Mouse (Mus musculus): Measurements from ENCODE around the gene Fbxw8. TPM values are rescaled to one million over a fixed set of nuclear protein-coding genes. Genes with fewer than 3 reads are reported as not detected.

The Fbxw8 gene
- total RNA-seq, 2 experiments from 2014 or later, result 2.9 to 4.4 TPM

DNA sequence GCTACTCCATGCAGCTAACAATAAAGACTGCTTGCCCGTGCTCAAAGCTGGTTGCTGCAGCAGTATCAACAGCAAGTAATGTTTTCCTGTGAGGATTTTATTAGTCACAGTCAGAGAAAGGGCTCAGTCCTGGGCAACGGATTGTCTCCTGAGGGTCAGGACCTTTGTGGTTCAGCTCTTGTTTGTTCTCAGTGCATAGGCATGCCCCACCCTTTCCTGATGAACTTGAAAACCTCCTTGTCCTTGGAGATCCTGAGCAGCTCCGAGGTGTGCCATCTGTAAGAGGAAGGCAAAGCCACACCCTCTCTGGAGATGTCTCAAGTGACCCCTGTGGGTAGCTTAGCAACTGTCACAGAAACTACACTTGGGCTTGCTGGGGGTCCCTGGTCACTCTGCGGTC is 5.4 kb upstream of the Fbxw8 start:
- no peak for ATAC-seq (replicated peaks; ENCODE audit: low FRiP score, poor library complexity, severe bottlenecking)

DNA sequence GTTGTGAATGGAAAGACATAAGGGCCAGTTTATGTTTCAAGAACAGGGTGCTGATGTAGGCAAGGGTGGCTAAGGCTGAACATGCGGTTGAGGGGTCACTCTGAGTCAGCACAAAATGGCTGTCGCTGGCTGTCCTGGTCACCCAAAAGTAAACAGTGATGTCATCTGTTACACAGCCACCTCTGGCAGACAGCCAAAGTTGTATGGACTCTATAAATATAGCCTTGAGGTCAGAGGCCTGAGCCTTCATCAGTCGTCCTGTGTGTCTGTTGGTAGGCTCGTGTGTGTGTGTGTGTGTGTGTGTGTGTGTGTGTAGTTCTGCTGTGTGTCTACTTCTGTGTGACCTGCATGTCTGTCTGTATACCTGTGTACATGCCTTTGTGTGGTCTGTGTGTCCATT is 1.7 kb upstream of the Fbxw8 start:
- ATAC-seq (replicated peaks; ENCODE audit: low FRiP score, poor library complexity, severe bottlenecking), result no peak

GRCm38 (mm10) chr5:118155565-118155947 is 292 bp upstream of the Fbxw8 start:
- ATAC-seq (replicated peaks; ENCODE audit: low FRiP score, poor library complexity, severe bottlenecking), result no peak

- ATAC-seq (replicated peaks; ENCODE audit: low FRiP score, poor library complexity, severe bottlenecking), result no peak
Measured at GRCm38 (mm10) chr5:118149711-118150110, 5.6 kb downstream of the Fbxw8 start.

DNA sequence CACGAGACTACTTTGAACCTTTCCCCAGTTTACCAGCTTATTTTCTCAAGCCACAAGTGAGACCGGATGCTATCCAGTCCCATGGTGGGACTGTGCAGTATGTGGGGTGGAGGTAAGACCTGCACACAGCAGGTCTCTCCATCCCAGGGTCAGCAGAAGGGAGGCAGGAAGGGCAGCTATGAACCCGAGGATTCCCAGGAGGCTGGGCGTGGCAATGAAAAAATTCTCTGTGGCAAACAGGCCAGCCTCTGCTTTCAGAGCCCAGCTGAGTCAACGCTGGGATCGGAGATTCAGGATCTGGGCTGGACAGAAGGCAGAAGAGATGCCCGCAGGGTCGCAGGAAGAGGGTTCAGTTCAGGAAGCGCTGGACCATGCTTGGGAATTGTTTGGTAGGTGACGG is 8.0 kb downstream of the Fbxw8 start:
- ATAC-seq (replicated peaks; ENCODE audit: low FRiP score, poor library complexity, severe bottlenecking), result no peak

DNA sequence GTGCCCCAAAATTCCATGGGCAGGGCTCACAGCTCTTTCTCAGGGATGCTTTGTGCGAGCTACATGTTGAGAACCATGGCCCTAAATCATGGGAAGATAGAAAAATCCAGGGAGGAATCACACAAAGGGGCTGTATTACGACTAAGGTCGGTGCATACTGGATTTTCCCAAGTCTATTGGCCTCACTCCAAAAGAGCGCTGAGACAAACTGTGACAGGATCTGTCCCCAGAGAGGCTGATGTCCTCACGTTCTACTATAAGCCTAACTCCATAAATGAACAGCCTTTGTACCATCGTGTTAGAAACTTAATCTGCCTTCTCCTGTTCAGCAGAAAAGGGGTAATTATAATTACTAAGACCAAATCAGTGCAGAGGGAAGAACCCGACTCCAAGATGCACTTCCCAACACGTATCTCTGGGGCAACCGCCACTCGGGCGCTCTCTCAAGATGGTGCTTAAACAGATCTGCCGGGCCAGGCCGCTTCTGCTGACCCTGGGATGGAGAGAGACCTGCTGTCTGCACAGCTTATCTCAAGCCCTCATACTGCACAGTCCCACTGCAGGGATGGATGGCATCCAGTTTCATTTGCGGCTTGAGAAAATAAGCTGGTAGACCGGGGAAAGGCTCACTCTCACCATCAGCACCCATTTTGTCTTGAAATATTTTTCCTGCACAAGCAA is 9.1 kb downstream of the Fbxw8 start:
- ATAC-seq (replicated peaks; ENCODE audit: low FRiP score, poor library complexity, severe bottlenecking), result no peak

- ATAC-seq (replicated peaks; ENCODE audit: low FRiP score, poor library complexity, severe bottlenecking), result no peak
Measured at GRCm38 (mm10) chr5:118145458-118145857, 9.8 kb downstream of the Fbxw8 start.

GRCm38 (mm10) chr5:118144770-118145169 is 10.5 kb downstream of the Fbxw8 start:
- no peak for ATAC-seq (replicated peaks; ENCODE audit: low FRiP score, poor library complexity, severe bottlenecking)

- no peak for ATAC-seq (replicated peaks; ENCODE audit: low FRiP score, poor library complexity, severe bottlenecking)
Measured at GRCm38 (mm10) chr5:118144327-118144726, 10.9 kb downstream of the Fbxw8 start.

GRCm38 (mm10) chr5:118143211-118144026 is 11.8 kb downstream of the Fbxw8 start:
- no peak for ATAC-seq (replicated peaks; ENCODE audit: low FRiP score, poor library complexity, severe bottlenecking)

GRCm38 (mm10) chr5:118142471-118142870 is 12.8 kb downstream of the Fbxw8 start:
- ATAC-seq (replicated peaks; ENCODE audit: low FRiP score, poor library complexity, severe bottlenecking), result no peak

- no peak for ATAC-seq (replicated peaks; ENCODE audit: low FRiP score, poor library complexity, severe bottlenecking)
Measured at GRCm38 (mm10) chr5:118139630-118140029, 15.6 kb downstream of the Fbxw8 start.

DNA sequence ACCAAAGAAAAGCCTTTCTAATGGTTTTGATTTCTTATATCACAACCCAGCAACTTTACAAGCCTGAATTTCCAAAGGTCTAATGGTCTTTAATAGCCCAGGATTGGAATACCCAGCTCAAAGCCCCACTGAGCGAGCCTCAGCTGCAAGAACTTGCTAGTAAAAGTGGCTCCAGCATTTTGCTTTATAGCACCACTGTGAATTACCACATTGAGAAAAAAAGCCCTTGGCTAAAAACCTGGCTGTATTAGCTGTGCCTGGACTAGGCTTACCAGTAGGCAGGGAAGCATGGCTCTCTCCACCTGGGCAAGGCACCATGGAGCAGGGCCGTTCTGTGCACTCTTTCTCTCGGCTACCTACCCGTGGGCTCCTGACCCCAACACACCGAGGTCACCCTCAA is 18.9 kb downstream of the Fbxw8 start:
- ATAC-seq (replicated peaks; ENCODE audit: low FRiP score, poor library complexity, severe bottlenecking), result no peak

GRCm38 (mm10) chr5:118128651-118129050 is 26.6 kb downstream of the Fbxw8 start:
- no peak for ATAC-seq (replicated peaks; ENCODE audit: low FRiP score, poor library complexity, severe bottlenecking)

DNA sequence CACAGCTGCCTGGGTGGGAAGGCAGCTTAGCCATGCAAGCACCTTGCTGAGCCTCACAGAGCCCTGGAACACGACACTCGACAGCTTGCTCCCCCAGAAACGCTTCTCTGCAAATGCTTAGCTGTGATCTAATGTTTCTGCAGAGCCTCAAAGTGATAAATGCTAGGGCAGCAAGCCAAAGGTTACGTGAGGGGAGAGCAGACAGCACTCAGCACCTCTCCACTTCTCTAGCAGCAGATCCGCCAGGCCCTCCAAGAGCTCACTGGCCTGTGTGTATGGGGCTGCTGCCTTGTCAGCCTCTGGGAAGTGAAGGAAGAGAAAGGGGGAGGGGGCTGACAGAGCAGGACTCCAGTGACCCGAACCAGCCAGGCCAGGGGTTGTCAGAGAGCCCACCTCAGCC is 27.1 kb downstream of the Fbxw8 start:
- ATAC-seq (replicated peaks; ENCODE audit: low FRiP score, poor library complexity, severe bottlenecking), result no peak

GRCm38 (mm10) chr5:118126671-118127070 is 28.6 kb downstream of the Fbxw8 start:
- no peak for ATAC-seq (replicated peaks; ENCODE audit: low FRiP score, poor library complexity, severe bottlenecking)

GRCm38 (mm10) chr5:118123096-118123495 is 32.2 kb downstream of the Fbxw8 start:
- ATAC-seq (replicated peaks; ENCODE audit: low FRiP score, poor library complexity, severe bottlenecking), result no peak

DNA sequence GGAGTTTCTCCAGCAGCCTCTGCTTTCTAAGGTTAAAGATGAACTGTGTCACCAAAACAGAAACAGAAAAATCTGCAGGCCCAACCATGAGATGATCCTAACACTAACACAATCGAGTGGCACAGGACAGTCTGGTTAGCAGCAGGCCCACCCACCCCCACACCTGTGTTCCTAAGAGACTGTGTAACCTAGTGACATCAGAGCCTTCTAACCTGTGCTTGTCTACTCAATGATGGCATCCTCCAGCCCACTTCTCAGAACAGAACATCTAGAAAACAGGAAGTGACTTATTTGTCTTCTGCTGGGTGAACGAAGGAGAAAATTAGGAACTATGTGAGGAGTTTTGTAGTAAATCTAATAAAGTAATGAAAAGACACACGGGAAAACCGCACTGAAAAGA is 33.3 kb downstream of the Fbxw8 start:
- ATAC-seq (replicated peaks; ENCODE audit: low FRiP score, poor library complexity, severe bottlenecking), result no peak

GRCm38 (mm10) chr5:118120670-118121069 is 34.6 kb downstream of the Fbxw8 start:
- ATAC-seq (replicated peaks; ENCODE audit: low FRiP score, poor library complexity, severe bottlenecking), result no peak

DNA sequence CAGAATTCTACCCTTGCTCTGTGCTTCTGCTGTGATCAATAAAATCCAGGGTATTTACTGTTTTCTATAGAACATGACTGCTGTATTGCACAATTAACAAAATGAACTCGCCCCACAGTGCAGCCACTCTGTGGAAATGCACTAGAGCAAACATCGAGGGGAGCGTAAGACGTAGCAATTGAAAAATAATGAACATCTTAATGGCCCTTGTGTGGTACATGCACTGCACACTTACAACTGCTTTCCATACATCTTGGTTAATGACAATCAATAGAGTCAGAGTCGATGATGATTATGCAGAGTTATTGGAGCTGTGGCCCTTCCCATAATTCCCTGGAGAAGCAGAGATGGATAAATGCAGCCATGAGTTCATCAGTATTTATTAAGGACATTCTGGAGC is 36.3 kb downstream of the Fbxw8 start:
- ATAC-seq (replicated peaks; ENCODE audit: low FRiP score, poor library complexity, severe bottlenecking), result no peak

GRCm38 (mm10) chr5:118118351-118118750 is 36.9 kb downstream of the Fbxw8 start:
- no peak for ATAC-seq (replicated peaks; ENCODE audit: low FRiP score, poor library complexity, severe bottlenecking)

Data from erythroblast, adult 5-6 weeks (primary cell).